Mouse (Mus musculus) erythroid progenitor cell, adult 5-6 weeks (primary cell): Measurements from ENCODE around the gene Cacnb2. TPM values are rescaled to one million over a fixed set of nuclear protein-coding genes. Genes with fewer than 3 reads are reported as not detected.

Experiments used
- ATAC-seq: replicated peaks from 2 replicates; pipeline ENCODE4 v1.8.0; 2016; ENCODE audit warnings: moderate number of reproducible peaks, mild to moderate bottlenecking, moderate TSS enrichment, inconsistent platforms; ENCODE audit not compliant: poor library complexity, low FRiP score, severe bottlenecking
- total RNA-seq, 2 experiments: library from RNA; stranded (forward) in 1 of 2; stranded (reverse) in 1 of 2; fragments of 150-400 nt in 1 of 2; fragments of 186-747, 209-891 nt in 1 of 2; gene quantifications; 2 replicates each; pipeline versions ENCODE4 v1.2.3 to v1.2.4; 2015 to 2017; ENCODE audit warnings: low replicate concordance in 2 of 2

Cacnb2 gene
- total RNA-seq, 2 experiments from 2014 or later: 0.08 TPM; not detected in 1

- ATAC-seq: no peak
Observed at GRCm38 (mm10) chr2:14763931-14764330, 161.0 kb downstream of the Cacnb2 start.

- no peak for ATAC-seq
Observed at GRCm38 (mm10) chr2:14769448-14769847, 166.6 kb downstream of the Cacnb2 start.

- no peak for ATAC-seq
Observed at GRCm38 (mm10) chr2:14770635-14771034, 167.7 kb downstream of the Cacnb2 start.

- ATAC-seq: no peak
Observed at GRCm38 (mm10) chr2:14774375-14774774, 171.5 kb downstream of the Cacnb2 start.

- ATAC-seq: no peak
Observed at GRCm38 (mm10) chr2:14774857-14775495, 172.1 kb downstream of the Cacnb2 start.

DNA sequence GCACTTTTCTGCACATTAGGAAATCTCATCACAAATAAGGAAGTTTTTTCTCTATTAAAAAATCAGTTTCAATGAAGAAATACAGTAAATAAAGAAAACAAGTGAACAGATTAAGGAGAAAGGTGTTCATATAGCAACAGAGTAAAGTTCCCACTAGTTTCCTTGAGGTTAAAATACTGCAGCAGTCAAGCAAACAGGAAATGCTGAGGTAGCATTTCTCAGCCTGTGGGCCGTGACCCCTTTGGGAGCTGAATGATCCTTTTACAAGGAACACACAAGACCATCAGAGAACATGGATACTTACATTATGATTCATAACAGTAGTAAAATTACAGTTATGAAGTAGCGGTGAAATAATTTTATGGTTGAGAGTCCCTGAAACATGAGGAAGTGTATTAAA is 185.1 kb downstream of the Cacnb2 start:
- ATAC-seq: no peak

- no peak for ATAC-seq
Observed at GRCm38 (mm10) chr2:14801446-14802046, 198.7 kb downstream of the Cacnb2 start.

- ATAC-seq: no peak
Observed at GRCm38 (mm10) chr2:14807650-14808347, 204.9 kb downstream of the Cacnb2 start.

GRCm38 (mm10) chr2:14814977-14815376 is 212.1 kb downstream of the Cacnb2 start:
- ATAC-seq: no peak

GRCm38 (mm10) chr2:14818651-14819050 is 215.8 kb downstream of the Cacnb2 start:
- ATAC-seq: no peak

DNA sequence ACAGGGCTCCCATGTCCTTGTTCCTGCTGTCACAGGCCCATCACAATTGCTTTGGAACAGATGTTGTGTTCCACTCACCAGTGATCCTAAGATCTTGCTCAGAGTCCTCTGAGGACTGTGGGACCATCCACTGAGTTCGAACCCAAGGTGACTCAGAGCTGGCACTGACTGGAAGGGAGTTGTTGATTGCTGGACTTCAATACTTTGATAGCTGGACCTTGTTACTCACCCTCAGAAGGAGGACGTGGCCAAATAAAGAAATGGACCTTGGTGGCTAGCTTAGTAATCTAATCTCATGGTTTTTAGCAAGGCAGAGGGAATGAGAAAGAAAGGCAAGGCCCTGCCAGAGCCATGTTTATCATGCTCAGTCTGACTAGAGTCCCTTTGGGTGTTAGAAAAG is 218.1 kb downstream of the Cacnb2 start:
- no peak for ATAC-seq

DNA sequence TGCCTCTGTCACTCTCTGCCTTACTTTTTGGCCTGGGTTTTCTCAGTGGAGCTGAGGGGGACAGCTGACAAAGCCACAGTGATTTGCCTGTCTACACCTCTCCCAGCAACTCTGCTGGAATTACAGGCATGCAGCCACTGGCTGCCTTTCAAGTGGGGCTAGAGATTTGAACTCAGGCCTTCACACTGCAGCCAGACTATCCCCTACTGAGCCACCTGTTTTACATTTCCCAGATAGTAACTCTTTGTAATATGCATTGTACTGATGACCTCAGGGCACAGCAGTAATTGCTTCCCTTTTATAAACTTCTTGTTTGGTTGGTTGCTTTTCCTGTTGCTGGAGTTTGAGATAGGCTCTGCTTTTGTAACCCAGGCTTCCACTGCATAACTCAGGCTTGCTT is 220.2 kb downstream of the Cacnb2 start:
- no peak for ATAC-seq

DNA sequence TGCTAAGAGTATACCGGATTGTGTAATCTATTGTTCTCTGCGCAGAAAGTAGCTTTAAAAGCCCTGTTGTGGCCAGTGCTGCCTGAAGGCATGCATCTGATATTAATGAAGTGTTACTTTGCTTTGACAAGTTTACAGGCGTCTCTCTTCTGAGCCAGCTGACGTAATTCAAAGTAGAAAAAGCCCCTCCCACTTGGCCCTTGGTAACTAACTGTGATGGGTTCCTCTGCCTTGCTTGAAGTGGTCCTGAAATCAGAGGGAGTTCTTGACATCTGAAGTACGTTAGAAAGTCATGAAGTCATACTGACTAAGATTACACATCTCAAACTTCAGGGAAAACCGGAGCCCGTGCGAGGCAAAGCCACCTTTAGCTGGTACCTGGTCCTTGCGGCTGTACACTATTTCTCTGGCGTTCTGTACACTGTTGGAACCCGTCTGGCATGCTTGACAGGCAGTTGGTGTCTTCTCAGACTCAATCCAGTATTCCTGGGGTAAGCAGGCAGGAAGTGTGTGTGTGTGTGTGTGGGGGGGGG is 221.0 kb downstream of the Cacnb2 start:
- no peak for ATAC-seq

- no peak for ATAC-seq
Observed at GRCm38 (mm10) chr2:14825146-14825545, 222.3 kb downstream of the Cacnb2 start.

- no peak for ATAC-seq
Observed at GRCm38 (mm10) chr2:14829451-14829850, 226.6 kb downstream of the Cacnb2 start.

DNA sequence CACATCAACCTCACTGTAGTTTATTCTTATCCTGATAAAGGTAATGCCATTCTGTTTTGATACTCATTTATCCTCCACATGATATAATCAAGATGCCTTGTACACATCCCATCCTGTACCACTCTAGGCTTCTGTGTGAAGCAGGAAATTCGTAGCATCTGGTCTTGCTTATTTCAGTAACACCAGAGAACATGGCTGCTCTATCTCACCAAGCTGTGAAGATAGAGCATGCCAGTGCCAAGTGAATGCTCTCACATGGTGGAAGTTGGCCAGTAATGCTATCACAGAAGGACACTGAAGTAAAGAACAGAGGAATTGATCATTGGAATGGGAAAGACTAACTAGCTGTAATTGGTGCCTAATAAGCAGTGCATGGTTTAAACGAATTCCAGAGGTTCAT is 228.4 kb downstream of the Cacnb2 start:
- ATAC-seq: no peak

GRCm38 (mm10) chr2:14834700-14835317 is 231.9 kb downstream of the Cacnb2 start:
- no peak for ATAC-seq

DNA sequence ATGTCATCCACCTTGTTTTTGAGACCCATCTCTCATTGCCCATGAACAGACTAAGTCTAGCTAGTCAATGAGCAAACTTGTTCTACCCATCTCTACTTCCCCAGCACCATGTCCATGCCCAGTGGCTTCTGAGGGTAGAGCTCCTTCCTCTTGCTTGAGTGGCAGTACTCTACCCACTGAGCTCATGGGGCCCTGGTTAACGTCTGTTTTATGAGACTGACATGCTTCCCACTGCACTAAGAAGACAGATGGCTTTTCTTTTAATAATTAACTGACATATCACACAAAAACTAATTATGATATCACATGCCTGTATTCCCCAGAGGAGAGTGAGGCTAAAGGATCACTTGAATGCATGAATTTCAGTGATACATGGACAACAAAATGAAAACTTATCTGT is 238.4 kb downstream of the Cacnb2 start:
- no peak for ATAC-seq

- ATAC-seq: no peak
Observed at GRCm38 (mm10) chr2:14846727-14847126, 243.8 kb downstream of the Cacnb2 start.

DNA sequence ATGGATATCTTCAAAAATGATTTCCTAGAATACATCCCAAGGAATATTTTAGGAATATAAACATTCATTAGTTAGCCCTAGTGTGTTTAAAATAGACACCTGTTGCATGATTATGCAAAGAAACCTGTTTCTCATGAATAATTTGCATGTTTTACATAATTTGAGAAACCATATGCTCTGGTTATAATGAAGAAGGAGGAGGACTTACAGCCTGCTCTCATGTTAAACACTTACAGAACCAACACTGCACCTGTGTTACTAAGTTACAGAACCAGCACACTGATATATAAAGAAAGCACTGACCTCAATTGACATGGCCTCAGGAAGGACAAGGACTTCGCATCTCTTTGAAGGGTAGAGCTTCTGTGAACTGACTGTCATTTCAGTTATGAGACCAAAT is 244.3 kb downstream of the Cacnb2 start:
- no peak for ATAC-seq

- ATAC-seq: no peak
Observed at GRCm38 (mm10) chr2:14850831-14851230, 247.9 kb downstream of the Cacnb2 start.
